Mouse (Mus musculus) brain, embryonic 14.5 days (tissue): ENCODE measurements around the gene Wrnip1. TPM values are rescaled to one million over a fixed set of nuclear protein-coding genes. Genes with fewer than 3 reads are reported as not detected.

ENCODE experiments used
- DNase-seq: peaks from one replicate; pipeline ENCODE4 v3.0.0-alpha.2; 2011; ENCODE audit warnings: low read depth
- CTCF ChIP-seq: fragments of 200-500 bp; IDR thresholded peaks from 2 replicates; pipeline ENCODE4 v1.5.1; 2012; ENCODE audit warnings: inconsistent platforms, mild to moderate bottlenecking, moderate library complexity, borderline replicate concordance; ENCODE audit not compliant: insufficient read depth, insufficient read length; ENCODE audit errors: extremely low read depth
- POLR2A ChIP-seq: fragments of 200-500 bp; IDR thresholded peaks from 2 replicates; pipeline ENCODE4 v1.6.1; 2012; ENCODE audit warnings: mild to moderate bottlenecking, inconsistent platforms, borderline replicate concordance; ENCODE audit not compliant: poor library complexity, insufficient read depth, insufficient read length, severe bottlenecking; ENCODE audit errors: extremely low read depth
- polyA plus RNA-seq: library from polyadenylated mRNA; depleted of rRNA; stranded (reverse); fragments of >200 nt; gene quantifications from 2 replicates; pipeline ENCODE4 v1.2.3, GENCODE M21; 2012; rRNA removed

The Wrnip1 gene
- polyA plus RNA-seq = 59.3 and 63.1 TPM in 2 replicates

DNA sequence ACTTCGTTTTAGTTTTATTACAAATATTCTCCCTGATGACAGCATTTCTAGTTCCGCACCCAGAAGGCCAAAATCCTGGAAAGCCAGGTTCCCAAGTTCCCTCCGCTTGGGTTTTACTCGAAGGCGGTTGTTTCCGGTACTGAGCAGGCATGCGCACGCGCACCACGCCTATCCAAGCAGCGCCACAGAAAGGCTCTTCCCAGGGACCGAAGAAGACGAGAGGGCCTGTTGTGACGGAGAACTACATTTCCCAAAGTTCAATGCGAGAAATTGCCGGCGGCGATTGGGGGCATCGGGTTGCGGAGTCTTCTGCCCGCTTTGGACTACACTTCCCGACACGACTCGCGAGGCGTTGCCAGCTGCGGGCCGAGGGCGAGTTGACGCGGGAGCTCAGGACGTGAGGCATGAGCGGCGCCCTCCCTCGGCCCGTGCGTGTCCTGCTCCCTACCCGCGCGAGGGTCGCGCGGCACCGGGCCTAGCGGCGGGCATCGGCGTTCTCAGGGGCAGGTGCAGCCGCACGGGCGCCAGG, at the start of gene Wrnip1:
Gene Wrnip1, plus strand, starts transcription at position 346 of the 529 bp plus-strand sequence.
- TF ChIP-seq CTCF (peak; percentile 37; the same call in 1 of the 2 replicates), POLR2A (peak; percentile 77)
- DNase-seq = peak; percentile 100

DNA sequence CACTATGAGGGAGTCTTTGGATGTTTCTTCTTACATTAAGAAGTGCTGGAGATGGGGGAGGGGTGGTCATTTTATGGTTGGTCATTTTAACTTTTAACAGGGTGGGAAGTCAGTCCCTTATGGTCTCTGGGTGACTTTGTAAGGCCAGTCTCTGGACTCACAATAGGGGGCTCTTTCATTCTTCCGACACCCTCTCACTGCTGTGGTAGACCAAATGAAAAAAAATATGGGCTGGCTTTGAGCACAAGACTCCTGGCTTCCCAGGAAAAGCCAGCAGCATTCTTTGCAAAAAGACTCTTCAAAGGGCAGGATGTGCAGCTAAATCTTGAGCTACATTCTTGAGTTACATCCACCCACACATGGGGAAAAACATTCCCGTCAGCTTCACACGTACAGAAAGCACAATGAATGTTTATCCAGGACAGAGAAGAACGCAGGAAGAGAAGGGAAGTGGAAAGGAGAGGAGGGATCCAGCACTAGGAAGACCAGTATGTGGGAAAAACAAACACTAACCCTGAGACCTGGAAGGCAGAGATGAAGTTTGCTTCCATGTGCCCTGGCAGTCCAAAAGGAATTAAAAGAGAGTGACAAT, 49.7 kb upstream of the Wrnip1 start:
- DNase-seq = peak; percentile 35
- TF ChIP-seq CTCF (no peak), POLR2A (no peak)

DNA sequence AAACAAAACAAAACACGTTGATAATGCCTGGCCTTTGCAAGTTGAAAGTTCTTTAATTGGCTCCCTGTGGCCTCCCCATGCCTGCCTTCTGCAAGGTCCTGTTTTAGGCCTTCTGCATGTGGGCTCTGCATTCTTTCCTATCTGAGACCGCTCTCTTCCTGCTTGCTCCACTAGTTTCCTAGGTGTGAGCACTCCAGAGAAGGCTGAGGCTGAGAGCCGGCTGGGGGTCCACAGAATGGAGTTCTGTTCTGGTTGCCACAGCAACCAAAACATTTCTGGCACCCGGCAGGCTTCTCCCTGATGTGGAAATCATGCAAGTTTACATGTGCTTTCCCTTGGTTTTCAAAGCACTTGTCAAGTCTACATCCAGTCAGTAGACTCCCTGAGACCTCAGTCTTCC, 42.8 kb upstream of the Wrnip1 start:
- TF ChIP-seq CTCF = no peak
- no peak for TF ChIP-seq POLR2A

GRCm38 (mm10) chr13:32760795-32761194, 41.0 kb upstream of the Wrnip1 start:
- TF ChIP-seq CTCF = no peak
- no peak for TF ChIP-seq POLR2A
- no peak for DNase-seq

More for the DNA sequence above, 42.8 kb upstream of the Wrnip1 start:
- DNase-seq = peak; percentile 59

DNA sequence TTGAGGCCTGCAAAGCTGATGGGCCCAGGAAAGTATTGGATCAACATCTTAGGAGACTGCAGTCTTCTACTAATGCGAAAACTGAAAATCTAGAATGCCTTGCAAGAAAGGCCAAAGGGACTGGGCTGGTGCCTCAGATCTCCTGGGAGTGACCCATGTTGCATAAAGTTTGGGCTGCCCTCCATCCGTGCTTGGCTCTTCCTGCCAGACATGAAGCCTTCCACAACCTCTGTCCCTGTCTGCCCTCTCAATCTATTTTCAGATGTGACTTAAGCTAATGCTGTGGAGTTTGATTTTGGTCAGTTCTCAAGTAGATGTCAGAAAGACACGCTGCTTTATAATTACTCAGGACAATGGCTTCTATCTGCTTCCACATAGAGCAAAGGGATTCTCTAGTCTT, 38.7 kb upstream of the Wrnip1 start:
- DNase-seq = no peak
- TF ChIP-seq POLR2A (no peak), CTCF (no peak)

DNA sequence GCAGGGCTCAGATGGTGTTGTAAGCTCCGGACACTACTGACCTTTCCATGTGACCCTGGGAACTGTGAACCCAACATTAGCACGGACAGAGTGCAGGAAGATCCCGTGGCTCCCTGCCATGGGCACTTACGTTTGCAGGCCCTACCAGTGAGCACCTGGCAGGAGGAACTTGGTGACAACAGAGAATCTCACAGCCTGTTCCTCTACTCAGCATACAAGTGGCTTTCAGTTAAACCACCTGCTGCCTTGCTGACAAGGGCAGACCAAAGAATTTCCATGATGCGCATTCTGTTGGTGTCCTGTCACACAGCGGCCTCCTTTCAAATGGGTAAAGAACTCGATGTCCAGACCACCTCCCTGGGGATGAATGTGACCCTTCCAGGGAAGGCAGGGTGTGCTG, 37.4 kb upstream of the Wrnip1 start:
- DNase-seq = no peak
- TF ChIP-seq POLR2A (no peak), CTCF (no peak)

GRCm38 (mm10) chr13:32768104-32768503, 33.7 kb upstream of the Wrnip1 start:
- DNase-seq = peak; percentile 53
- TF ChIP-seq POLR2A = no peak
- TF ChIP-seq CTCF = peak; percentile 47; the same call in 1 of the 2 replicates

GRCm38 (mm10) chr13:32769960-32770359, 31.9 kb upstream of the Wrnip1 start:
- no peak for DNase-seq

DNA sequence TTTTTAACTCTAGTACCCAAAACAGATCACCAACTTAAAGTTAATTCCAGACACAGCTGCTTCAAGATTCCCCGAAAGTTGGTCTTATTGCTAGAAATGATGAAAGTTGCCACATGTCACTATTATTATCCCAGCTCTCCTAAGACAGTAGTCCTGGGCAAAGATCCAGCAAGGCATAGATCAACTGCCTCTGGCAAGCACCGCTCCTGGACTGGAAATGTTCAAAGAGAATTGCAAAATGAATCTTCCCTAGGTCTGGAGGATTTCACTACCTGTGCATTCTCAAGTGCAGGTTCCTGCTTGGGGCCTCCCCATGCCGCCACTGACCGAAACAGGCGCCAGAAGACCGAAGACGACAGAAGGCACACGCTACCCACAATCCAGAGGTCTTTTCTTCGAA, 25.9 kb upstream of the Wrnip1 start:
- DNase-seq = no peak
- TF ChIP-seq CTCF (no peak), POLR2A (no peak)

More at GRCm38 (mm10) chr13:32769960-32770359, 31.9 kb upstream of the Wrnip1 start:
- TF ChIP-seq POLR2A = no peak

DNA sequence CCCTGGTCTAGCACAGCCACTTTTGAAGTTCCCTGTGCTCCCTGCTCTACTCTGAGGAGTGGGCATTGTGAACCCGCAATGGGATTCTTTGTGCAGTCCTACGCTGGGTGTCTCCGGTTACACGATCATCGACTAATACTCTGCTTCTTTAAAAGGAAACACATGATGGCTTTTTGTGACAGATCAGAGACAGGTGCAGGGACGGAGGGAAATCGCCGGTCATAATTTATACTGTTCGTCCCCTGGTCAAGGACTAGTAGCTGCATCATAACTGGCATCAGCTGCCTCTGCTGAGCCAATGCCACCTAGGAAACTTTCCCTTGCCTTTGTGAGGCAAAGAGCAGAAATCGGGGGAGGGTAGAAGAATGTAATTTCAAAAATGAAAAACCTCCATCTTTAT, 25.5 kb upstream of the Wrnip1 start:
- no peak for TF ChIP-seq CTCF
- no peak for TF ChIP-seq POLR2A
- no peak for DNase-seq

- DNase-seq = no peak
- TF ChIP-seq POLR2A (no peak), CTCF (no peak)
Measured at GRCm38 (mm10) chr13:32778861-32779260, 23.0 kb upstream of the Wrnip1 start.

DNA sequence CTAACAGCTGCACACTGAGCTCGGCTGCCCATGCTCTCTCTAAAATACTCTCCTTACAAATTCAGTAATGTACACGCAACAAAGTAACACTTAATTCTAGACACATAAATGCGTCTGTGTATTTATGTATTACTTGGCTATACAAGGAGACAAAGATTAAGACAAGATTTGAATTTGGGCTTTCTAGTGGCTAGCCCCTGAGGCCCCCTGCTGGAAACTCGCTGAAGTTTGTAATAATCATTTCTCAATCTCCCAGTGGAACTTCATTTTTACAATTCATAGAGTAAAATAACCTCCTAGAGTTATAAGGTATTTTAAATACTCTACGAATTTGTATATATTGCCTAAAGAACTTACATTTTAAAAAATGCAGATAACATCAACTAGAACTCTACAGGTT, 18.8 kb upstream of the Wrnip1 start:
- TF ChIP-seq POLR2A (no peak), CTCF (peak; percentile 37; the same call in 1 of the 2 replicates)
- DNase-seq = peak; percentile 7

DNA sequence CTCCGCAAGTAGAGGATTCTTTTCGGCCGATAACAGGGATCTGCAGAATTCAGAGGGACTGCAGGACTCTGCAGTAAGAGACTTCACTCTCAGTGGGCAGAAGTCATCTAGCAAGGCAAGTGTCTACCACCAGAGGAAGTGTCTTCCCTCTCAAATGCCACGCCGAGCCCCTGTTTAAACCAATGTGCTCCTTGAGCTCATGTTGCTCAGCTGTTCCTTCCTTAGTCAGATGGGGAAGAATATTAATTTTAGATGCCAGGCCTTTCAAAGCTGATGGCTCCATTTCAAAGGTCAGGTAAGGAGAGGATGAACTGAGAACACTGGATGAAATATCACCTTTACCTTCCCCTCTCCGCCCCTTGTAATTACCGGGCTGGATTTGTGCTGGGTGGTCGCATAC, 18.0 kb upstream of the Wrnip1 start, which contains the start of gene Mylk4:
Gene Mylk4, minus strand, starts transcription at position 139 of the 400 bp plus-strand sequence.
- no peak for DNase-seq
- TF ChIP-seq CTCF (no peak), POLR2A (no peak)

GRCm38 (mm10) chr13:32787584-32787983, 14.3 kb upstream of the Wrnip1 start:
- TF ChIP-seq CTCF (no peak), POLR2A (no peak)
- no peak for DNase-seq

GRCm38 (mm10) chr13:32789781-32790180, 12.1 kb upstream of the Wrnip1 start:
- no peak for DNase-seq
- no peak for TF ChIP-seq CTCF
- no peak for TF ChIP-seq POLR2A

DNA sequence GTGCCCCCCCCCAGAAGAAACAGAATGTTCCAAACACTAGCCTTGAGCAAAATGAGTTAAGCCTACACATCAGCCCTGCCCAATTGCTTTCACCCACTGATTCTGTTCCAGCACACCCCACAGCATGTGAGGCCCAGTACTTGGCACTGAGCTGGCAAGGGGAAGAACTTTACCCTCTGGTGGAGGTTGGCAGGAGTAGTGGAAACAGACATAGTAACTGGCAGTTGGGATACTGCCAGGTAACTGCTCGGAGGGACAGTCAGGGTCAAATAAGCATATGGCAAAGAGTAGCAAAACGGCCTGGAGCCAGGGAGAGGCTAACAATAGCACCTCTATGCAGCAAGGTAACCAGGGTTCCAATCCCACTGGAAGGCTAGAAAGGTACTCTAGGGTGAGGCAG, 7.2 kb upstream of the Wrnip1 start:
- peak; percentile 24 for DNase-seq
- TF ChIP-seq POLR2A (no peak), CTCF (no peak)
